Mouse (Mus musculus): ENCODE data around the gene Abhd17c.

DNA sequence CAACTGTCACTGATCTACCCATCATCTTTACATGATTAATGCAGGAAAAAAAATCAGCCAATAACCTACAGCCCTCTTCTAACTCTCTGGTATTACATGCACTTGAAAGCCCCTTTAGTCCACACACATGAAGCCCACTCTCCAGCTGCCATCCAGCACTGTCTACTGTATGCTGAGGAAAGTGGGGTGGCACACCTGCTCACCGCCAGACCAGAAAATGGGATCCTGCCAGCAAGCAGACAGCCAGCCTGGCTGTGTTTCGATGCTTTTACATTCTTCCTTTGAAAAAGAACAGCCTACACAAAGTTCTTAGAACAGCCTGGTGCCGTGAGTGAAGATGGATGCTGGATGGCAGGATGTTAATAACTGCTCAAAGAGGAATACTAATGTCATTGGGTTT is 13.9 kb downstream of the Abhd17c start:
- TF ChIP-seq EP300 (IDR thresholded peaks at IDR 0.05; ENCODE audit: insufficient read depth, low read depth, low read length): no peak
- no peak for TF ChIP-seq POLR2A (IDR thresholded peaks at IDR 0.05; ENCODE audit: insufficient read depth, low read depth, low read length)
- no peak for TF ChIP-seq CTCF (IDR thresholded peaks at IDR 0.05)
